Mouse (Mus musculus): ENCODE data around the gene G6pc3.
A peak's percentile ranks its signal among the peaks of the same experiment; 100 is the strongest.

The G6pc3 gene

DNA sequence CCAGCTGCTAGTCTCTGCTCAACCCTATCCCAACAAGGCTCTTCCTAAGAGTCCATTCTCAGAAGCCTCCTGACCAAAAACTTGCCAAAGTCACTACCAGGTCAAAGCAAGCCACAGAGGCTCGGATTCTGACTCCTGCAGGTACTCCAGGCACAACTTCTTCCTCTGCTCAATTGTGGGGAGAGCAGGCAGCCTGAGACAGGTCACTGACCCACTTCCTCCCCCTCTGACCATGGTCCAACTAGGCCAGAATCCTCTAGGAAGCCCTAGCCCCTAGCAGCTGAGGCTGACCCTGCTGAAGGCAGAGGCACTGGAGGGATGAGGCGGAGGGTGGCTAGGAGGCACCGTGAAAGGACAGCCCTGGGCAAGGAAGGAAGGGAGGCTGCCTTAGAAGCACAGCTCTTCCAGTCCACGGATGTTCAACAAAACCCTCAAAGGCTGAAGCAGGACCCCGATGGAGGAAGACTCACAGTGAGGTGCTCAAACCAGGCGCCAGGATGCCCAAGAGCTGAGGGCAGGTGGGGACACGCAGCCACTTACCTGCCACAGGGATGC lies 28.5 kb downstream of the G6pc3 start:
- no peak for DNase-seq (ENCODE audit: extremely low read depth, low read depth)

DNA sequence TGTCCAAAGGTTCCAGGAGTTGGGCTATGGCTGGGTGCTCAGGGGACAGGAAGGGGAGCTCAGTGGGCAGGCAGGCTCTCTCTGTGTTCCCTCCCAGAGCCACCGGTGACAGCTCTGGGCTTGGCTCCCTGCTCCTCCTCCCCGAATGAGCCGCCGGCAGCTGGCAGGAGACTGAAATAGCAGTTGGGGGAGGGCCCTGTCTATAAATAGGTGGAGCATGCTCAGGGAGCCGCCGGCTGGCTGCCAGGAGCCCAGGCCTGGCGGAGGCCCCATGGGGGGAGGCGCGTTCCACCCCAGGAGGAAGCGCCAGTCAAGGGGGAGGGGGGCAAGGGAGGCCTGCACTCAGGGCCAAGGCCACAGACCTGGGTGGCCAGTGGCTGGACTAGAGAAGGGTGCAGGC lies 29.4 kb downstream of the G6pc3 start:
- peak; percentile 80 for DNase-seq (ENCODE audit: extremely low read depth, low read depth)

DNA sequence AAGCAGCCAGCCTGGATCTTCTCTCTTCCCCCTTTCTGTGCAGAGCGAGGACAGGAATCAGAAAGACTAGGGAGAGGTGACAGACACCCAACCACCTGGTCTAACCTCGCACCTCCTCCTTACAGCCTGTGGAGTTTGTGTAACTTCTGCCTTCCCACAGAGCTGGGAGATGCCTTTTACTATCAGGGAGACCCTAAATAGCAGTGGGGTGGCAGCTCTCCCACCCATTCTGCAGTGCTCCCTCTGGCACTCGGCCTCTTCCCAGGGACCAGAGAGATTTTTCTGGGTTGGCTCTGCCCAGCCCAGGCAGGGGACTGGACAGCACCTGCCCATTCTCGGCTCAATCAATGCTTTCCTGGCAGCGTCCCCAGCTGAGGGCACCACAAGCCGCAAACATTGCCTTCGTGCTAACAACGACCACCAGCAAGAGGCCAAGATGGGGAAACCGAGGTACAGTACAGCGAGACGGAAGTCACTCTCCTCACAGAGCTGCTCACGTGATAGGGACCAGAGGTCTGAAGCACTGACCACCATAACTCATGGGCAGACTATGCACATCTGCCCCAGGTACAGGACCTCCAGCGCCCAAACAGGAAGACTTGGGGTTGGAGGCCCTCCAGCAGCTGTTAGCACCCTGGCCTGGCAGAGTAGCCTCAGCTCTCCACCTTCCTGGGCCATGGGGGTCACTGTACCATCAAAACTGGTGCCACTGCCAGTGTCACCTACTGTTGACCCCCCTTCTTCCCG lies 30.0 kb downstream of the G6pc3 start:
- DNase-seq (ENCODE audit: extremely low read depth, low read depth), result no peak

DNA sequence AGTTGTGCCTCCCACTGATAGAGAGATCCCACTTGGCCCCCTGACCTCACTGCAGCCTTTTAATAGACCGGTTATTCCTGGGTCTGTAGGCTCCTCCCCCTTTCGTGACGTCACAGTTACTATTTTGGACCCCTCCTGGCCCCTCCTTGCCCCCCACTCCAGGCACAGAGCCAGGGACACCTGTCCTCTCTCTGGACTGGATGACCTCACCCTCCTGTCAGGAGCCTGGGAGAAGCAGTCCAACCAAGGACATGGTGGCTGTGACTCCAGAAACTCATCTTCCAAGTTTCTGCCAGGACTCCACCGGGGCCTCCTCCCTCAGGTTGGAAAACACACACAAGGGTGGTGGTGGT lies 30.6 kb downstream of the G6pc3 start:
- no peak for DNase-seq (ENCODE audit: extremely low read depth, low read depth)

DNA sequence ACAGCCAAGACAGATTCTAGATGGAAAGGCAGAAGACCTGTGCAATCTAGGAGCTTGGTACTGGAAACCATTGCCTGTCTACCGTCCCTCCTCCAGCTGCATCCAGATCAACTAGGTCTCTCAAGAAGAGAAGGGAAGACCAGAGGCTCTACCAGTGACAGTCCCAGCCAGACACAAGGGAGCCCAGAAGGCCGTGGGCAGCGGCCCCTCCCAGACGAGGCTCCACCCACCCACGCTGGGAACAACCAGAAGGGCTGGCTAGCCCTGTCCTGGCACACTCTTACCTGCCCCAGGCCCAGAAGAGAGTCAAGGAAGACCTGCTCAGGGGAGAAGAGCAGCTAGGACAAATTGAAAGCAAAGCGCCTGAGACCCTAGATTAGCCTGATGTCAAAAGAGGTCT lies 31.0 kb downstream of the G6pc3 start:
- no peak for DNase-seq (ENCODE audit: extremely low read depth, low read depth)

DNA sequence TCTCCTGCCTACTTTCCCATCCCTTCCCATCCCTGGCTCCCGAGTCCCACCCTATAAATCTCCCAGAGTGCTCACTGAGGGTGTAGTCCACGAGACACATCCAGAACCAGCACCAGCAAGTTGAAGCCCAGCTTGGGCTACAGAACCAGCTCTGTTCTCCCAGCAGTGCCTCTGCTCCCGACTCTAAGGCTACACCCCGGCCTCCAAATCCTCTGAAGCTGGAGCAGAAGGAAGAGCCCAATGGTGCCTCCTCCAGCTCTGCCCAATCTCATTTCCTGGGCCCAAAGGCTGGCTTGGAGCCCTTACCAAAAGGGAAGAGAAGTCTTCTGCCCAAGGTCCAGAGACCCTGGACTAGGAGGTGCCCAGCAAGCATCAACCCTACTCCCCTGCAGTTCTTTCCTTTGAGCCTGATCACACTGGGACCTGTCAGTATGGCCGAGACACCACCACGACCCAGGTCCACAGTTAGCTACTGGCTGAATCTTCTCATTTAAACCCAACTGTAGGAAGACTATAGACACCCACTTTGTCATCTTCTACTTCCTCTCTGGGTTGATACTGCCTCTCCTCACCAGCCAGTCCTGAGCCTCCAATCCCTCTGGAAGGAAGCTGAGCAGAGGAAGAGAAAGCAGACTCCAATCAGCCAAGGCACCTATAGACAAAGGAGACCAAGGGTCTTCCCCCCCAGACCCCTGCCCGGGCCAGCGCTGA lies 32.0 kb downstream of the G6pc3 start:
- no peak for DNase-seq (ENCODE audit: extremely low read depth, low read depth)

DNA sequence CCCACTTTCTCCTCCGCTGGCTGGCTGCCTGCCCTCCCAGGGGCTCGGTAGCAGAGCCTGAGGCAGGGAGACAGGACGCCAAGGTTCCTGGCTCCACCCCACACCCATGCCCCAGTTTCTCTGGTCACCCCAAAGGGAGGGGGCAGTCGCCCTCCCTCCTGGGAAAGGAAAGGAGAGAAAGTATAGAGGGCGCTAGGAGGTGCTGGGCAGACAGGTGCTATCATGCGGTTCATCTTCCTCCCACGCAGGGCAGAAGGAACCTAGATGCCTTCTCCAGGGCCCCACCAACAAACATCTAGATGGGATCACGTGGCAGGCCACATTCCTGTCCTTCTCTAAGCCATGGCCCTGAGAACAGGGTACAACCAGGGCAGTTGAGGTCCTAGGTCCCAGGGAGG lies 32.5 kb downstream of the G6pc3 start:
- DNase-seq (ENCODE audit: extremely low read depth, low read depth), result no peak

DNA sequence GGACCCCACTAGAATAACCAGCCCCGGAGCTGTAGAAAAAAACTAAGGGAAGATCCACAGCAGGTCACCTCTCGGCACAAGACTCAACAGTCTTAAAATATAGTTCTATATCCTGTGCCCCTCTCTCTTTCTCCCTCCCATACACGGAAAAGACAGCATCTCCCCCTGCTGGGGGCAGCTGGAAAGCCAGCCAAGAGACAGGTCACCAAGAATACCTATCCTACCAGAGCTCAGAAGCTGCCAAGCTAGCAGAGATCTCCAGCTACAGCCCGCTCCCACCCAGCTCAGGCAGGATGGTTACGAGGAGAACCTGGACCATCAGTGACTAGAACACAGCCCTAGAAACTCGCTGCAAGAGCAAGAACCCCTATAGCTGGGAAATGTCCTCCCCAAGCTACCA lies 33.7 kb downstream of the G6pc3 start:
- DNase-seq (ENCODE audit: extremely low read depth, low read depth), result no peak

DNA sequence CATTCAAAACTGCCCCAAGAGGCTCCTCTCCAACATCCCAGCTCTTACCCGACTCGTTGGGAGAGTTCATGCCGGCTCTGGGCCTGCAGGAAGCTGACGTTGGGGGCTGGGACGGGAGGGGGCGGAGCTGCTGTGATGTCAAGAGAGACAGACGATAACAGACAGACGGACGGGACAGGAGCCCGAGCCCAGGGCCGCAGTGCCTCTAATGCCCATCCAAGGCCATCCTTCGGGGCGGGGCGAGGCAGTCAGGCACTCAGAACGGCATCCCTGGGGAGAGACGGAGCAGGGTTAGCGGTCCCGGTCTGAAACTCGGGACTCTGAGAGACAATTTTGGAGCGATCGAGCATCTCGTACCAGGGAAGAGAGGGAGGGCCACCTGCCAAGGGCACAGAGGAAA lies 35.3 kb downstream of the G6pc3 start:
- DNase-seq (ENCODE audit: extremely low read depth, low read depth), result no peak

DNA sequence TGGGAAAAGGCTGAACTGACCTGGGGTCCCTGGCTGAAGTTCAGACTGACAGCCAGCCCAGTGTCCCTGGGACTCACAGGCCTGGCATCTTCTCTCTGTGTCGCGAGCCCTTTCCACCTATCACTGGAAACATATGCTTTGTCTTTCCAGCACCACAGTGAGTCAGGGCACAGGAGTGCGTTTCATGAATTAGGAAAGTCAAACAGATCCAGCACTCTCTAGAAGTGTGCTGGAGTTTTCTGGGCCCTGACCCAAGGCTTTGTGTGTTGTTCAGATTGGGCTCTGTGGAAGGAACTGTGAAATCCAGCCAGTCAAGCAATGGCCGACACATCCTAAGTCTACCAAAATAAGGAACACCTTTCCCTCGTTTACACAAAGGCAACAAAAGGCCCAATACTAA lies 35.8 kb downstream of the G6pc3 start:
- DNase-seq (ENCODE audit: extremely low read depth, low read depth), result no peak

DNA sequence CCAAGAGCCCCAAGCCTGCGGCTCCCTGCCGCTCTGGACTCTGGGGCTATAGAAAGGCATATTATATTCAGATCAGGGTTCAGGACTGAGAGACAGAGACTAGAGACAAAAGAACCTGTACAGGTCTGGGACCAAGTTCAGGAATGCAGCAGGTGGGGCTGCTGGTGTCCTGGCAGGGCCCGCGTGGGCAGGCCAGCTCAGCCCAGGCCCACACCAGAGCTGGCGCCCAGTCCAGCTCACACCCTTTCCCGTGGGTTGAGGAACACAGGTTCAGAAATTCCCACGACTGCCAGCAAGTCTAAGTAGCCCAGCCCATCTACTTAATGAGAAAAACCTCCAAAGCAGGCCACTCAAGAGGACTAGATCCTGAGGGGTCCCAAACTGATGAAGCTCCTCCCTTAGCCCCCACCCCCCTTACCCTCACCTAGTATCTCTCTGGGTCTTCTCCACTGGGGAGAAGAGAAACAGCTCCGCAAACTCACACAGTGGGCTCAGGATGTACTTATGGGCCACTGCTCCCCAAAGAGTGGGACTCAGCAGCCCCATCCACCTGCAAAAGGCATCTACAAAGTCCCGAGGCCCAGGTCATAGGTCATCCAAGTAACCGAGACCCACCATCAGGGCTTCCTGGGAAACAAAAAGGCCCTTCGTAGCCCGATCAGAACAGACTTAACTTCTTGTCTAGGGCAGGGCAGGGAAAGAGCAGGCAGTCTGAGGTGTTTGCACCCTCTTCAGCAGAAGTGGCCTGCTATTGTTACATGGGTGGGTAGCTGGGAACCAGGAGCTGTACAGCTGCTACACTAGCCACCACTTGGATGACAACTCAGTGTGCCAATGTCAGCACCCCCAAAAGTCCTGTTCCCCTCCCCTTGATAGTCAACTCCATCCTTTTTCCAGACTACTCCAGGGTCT lies 36.9 kb downstream of the G6pc3 start:
- no peak for DNase-seq (ENCODE audit: extremely low read depth, low read depth)

DNA sequence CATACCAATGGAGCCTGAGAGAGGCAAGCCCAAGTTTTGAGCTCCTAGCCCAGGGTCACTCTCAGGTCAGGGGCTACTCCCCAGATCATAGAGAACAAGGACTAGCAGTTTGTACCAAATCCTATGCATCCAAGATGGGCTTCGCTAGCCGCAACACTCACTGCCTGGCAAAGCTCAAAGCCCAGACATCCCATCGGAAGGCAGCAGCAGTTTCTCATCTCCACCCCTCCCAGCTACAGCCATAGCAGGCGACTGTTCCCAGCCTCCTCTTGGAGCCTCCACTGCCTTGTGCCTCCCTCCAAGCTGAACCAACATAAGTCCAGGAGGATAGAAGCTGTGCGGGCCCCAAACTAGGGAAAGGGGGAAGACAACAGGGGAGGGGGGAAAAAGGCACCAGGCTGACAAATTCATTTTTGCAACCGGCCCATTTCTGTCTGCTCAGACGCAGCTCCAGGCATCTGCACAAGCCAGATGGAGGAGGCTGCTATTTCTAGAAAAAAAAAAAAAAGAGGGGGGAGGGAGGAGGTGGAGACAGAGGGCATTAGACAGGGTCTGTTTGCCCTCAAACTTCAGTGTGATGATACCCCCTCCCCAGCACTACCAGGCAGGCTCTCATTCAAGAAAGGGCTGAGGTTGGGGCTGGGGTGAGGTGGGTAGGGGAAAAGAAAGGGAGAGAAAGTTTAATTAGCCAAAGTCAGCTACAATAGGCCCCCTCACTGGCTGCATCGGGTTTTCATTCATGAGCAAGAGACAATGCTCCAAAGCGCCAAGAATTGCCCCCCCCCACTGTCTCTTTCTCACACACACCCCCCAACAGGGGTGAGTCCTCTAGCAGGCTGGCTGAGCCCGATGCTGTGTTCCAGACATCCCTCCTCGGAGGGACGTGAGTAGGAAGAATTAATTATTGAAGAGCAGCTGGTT lies 38.1 kb downstream of the G6pc3 start:
- DNase-seq (ENCODE audit: extremely low read depth, low read depth), result no peak

DNA sequence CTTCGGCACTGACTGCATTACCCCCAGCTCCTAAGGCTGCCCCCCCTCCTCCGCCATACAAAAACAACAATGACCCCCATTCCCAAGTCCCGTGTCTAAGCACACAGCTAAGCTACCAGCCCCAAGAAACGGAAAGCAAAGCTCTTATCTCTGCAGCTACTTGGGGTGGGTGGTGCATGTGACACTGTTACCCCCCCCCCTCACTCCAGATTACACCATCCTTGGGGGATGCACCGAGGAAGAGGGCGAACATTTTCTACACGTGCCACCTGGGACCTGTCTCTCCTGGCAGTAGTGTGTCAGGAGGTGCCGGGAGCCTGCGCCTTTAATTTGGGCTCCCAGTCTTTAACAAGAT lies 38.7 kb downstream of the G6pc3 start:
- DNase-seq (ENCODE audit: extremely low read depth, low read depth), result no peak

DNA sequence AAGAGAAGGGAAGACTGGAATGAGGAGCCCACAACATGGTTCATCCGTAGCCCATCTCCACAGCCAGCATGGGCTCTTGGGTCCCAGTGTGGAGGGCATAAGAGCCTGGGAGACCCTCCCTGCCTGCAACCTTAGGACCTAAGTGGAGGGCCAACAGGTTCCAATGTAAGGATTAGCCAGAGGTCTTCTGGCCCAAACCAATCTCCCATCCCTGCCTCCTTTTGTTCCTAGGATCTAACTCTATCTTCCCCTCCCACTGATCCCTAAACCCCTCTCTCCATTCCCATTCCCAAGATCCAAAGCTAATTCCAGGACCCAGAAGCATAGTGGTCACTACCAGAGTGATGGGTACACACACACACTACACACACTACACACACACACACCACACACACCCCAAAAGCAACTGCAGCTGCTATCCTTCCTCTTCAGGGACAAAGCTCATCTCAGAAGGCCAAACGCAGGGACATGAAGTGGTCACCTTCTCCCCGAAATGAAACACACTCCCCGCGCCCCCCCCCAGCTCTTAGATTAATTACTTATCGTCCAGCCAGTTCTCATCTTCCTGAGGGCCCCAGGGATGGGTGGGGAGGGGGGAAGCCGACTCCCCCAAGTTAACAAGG lies 39.3 kb downstream of the G6pc3 start:
- DNase-seq (ENCODE audit: extremely low read depth, low read depth), result no peak

DNA sequence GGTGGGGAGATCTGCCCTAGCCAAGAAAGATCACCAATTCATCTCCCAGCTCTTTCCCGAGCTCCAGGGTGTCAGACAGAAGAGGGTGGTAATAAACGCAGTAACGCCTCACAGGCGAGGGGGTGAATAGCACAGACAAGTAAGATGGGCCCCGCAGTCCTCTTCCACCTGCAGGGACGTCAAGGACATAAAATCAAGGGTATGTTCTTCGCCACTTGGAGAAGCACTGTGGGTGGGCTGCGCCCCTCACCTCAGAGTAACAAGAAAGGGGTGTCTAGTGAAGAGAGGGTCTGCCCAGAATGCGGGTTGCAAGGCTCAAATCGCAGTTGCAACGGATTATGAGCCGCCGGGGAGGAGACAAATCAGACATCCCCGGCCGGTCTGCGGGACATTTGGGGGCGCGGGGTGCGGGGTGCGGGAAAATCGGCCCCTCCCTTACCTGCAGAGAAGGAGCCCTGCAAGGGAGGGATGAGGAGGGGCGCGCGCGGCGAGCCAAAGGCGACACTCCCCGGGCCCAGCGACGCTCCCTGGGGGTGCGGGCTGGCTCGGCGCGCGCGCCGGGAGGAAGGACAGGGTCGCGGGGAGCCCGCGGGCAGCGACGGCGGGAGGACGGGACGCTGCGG lies 40.0 kb downstream of the G6pc3 start:
- no peak for DNase-seq (ENCODE audit: extremely low read depth, low read depth)

DNA sequence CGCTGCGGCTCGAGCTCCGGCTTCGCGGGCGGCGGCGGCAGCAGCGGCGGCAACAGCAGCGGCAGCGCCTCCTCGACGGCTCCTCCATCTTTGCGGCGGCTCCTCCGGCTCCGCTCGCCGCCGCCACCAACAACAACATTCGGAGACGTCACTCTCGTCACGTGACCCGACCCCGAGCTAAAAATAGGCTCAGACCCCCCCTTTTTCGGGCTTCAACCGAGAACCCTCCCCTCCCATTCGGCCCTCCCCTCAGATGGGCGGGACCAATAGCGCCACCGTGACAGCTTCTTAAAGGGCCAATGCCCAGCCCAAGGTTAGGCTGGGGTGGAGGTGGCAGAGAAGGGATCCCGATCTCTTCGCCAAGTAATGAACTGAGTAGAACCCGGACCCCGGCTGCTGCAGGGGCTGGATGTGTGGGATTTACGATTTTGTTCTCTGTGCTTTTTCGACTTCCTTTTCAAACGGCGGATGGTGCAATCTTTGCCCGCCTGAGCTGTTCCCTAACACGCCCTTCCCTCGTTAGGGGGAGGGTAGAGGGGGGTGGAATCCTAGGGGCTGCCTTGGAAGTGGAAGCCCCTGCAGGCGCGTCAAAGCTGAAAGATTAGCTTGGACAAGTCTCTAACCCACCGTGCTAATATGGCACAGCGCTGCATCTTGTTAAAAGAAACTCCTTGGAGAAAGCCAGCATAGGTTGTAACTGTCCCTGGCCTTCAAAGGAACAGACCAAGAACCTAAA lies 40.8 kb downstream of the G6pc3 start, which contains the start of gene Hdac5:
Gene Hdac5, minus strand, starts transcription at position 161 of the 736 bp plus-strand sequence.
- DNase-seq (ENCODE audit: extremely low read depth, low read depth), result peak; percentile 90

DNA sequence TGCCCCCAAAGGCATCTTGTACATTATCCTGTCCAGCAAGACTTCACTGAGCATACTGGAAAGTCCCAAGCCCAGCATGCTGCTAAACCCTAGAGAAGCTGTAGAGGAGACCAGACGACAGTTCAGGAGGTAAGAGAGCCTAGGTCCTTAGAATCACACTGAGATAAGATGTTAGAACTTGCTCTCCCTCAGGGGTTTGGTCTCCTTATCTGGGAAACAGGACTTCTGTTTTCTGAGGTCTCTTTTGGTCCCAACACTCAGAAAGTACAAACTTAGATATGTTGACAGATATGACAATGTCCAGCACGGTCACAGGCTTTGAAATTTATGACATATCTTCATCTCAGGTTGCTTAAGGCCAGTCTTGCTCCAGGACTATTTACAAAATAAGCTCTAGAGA lies 46.6 kb downstream of the G6pc3 start:
- DNase-seq (ENCODE audit: extremely low read depth, low read depth), result no peak

DNA sequence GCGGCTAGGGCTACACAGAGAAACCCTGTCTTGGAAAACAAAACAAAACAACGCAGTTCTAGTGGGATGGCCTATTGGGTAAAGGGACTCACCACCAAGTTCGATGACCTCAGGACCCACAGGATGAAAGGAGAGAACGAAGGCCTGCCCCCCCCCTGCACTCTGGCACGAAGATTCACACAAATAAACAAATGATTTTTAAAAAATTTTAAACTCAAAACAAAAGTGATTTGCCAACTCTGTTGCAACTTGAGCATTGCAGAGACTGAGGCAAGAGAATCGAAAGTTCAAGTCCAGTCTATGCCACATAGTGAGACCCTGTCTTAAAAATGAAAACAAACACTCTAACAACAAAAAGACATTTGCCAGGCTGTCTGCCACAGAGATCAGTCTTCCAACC lies 51.2 kb downstream of the G6pc3 start:
- no peak for DNase-seq (ENCODE audit: extremely low read depth, low read depth)

DNA sequence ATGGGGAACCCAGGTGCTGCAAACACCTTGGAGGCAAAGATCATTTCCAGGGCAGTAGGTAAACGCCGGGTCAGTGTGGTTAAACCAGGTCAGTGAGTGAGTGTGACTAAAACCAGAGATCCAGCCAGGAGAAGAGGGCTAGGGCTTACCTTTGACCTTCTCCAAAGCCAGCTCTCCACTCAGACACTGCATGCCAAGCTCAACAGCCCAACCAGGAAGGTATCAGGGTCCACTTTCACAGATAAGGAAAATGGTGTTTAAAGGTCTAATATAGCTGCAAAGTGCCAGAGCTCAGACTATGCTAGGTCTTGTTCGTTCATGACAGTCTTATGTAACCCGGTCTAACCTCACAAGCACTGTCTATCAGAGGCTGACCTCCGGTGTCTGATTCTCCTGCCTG lies 51.8 kb downstream of the G6pc3 start:
- DNase-seq (ENCODE audit: extremely low read depth, low read depth), result no peak
